ENCODE assay signal across 28 mouse cellular contexts in the genomic region with DNA sequence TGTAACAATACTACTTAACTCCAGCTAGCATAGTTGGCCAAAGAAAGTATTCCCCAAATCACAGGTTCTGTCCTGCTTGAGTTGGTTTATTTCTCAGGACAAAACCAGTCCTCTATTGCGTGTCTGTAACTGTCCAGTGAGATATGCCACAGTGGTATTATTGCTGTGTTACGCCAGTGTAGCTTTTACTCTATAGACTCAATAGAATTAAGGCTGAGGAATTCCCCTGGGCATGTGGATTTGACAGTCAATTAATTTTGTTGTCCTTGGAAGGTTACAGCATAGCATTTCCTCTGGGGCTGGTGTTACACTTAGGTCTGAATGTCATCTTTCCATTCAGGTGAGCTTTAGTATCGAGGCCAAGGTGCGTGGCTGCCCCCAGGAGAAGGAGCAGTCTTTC. TPM values are rescaled to one million over a fixed set of nuclear protein-coding genes. Genes with fewer than 3 reads are reported as not detected.
"Had no signal": no experiment of that assay in that cellular context is flagged by ENCODE, and none has a peak within 500 bp of the region (broad histone marks: within the 10 kb centered on the region; RNA-seq: fewer than 3 reads in every experiment).

No protein-coding gene starts in this region.

- H3K4me2 ChIP-seq: heart, embryonic 11.5 days; heart, embryonic 13.5 days; heart, embryonic 15.5 days; hindbrain, embryonic 13.5 days; hindbrain, embryonic 15.5 days; limb, embryonic 12.5 days; liver, embryonic 11.5 days; liver, embryonic 13.5 days had no signal

- H3K9ac ChIP-seq: heart, embryonic 13.5 days; heart, embryonic 15.5 days; hindbrain, embryonic 13.5 days; hindbrain, embryonic 15.5 days; limb, embryonic 12.5 days; liver, embryonic 13.5 days had no signal

- H3K27me3 ChIP-seq: heart, embryonic 13.5 days; heart, embryonic 15.5 days; hindbrain, embryonic 13.5 days; hindbrain, embryonic 15.5 days; liver, embryonic 13.5 days had no signal

- H3K36me3 ChIP-seq: heart, embryonic 13.5 days; heart, embryonic 15.5 days; hindbrain, embryonic 13.5 days; hindbrain, embryonic 15.5 days; limb, embryonic 10.5 days; limb, embryonic 12.5 days; liver, embryonic 13.5 days had no signal

- H3K4me3 ChIP-seq: gastrocnemius, adult 2 months; heart, adult 2 months; heart, embryonic 13.5 days; heart, embryonic 15.5 days; hindbrain, embryonic 13.5 days; hindbrain, embryonic 15.5 days; layer of hippocampus, adult 2 months; left cerebral cortex, adult 2 months; limb, embryonic 10.5 days; limb, embryonic 12.5 days; liver, embryonic 13.5 days had no signal

- ATAC-seq: hindbrain, postnatal 0 days; intestine, postnatal 0 days had no signal

- H3K4me1 ChIP-seq: heart, embryonic 15.5 days; hindbrain, embryonic 15.5 days; limb, embryonic 10.5 days; limb, embryonic 12.5 days had no signal

- DNase-seq: gastrocnemius, adult 2 months; gastrocnemius, postnatal 10 days; gastrocnemius, postnatal 25 days; heart, adult 11 months; heart, adult 2 months; heart, postnatal 14 days; heart, postnatal 36 days; kidney, adult 18-20 months; kidney, adult 8-10 months; kidney, postnatal 10 days; kidney, postnatal 25 days; kidney, postnatal 4 days; liver; liver, embryonic 13.5 days had no signal

- H3K27ac ChIP-seq: gastrocnemius, adult 2 months; heart, adult 2 months; heart, embryonic 13.5 days; heart, embryonic 15.5 days; hindbrain, embryonic 13.5 days; hindbrain, embryonic 15.5 days; hindbrain, postnatal 0 days; layer of hippocampus, adult 2 months; left cerebral cortex, adult 2 months; limb, embryonic 10.5 days; limb, embryonic 12.5 days; liver, embryonic 13.5 days had no signal

- H3K9me3 ChIP-seq: heart, embryonic 13.5 days; heart, embryonic 15.5 days; hindbrain, embryonic 13.5 days; hindbrain, embryonic 15.5 days; limb, embryonic 10.5 days; limb, embryonic 12.5 days; liver, embryonic 13.5 days had no signal

RNA-seq across cellular contexts. Expression of gene Gm11639, which starts 42.3 kb away (rescaled TPM):
- total RNA-seq: gastrocnemius, adult 2 months; hematopoietic stem cell, adult 5-6 weeks; hindbrain, postnatal 0 days had no signal
- polyA plus RNA-seq: heart, adult 2 months; intestine, postnatal 0 days; kidney, embryonic 16.5 days; limb, embryonic 10.5 days; limb, embryonic 12.5 days had no signal
